Mouse (Mus musculus): Measurements from ENCODE around the gene Cnp.

Cnp gene

DNA sequence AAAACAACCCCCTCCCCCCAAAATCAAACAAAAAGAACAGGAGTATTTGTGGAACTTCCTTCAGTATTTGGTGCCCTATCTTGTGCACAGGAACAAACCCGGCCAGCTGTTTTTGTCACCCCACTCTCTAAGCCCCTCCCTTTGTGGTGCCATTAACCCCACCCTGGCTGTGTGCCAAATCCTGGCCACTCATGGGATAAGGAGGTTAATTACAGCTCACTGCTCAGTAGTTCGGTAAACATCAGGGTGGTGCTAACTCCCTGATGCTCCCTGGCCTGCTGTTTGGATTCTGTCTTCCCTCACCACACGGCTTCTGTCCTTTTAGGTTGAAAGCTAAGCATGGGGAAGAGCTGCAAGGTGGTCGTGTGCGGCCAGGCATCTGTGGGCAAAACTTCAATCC, 49.2 kb downstream of the Cnp start:
- DNase-seq, result peak; percentile 72 to 81

- peak in 1 of 2 experiments; percentile 34 for DNase-seq
Observed at GRCm38 (mm10) chr11:100625754-100626700, 51.3 kb downstream of the Cnp start.

DNA sequence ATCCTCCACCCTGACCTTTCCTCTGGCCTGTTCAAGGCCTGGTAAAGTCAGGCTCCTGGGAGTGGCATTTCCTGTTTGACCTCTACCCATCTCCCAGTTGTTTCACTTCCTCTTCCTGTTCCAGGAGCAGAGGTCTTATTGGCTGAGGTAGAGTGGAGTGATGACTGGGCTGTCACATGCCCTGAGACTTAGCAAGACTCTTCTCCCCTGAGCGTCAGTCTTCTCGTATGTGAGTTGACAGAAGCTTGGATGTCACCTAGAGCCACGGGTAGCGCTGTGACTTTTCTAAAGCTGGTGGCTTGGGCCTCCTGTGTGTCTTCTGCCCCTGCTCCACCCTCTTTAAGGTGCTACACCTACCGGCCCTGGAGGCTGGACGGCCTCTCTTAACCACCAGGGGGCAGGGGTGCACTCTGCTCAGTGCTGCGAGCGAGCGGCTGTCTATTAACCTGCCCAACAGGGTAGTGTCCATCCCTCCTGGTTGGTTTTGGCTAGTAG, 52.0 kb downstream of the Cnp start:
- DNase-seq, result peak; percentile 87 to 88

- DNase-seq, result peak in 1 of 2 experiments; percentile 22
Observed at GRCm38 (mm10) chr11:100628056-100628455, 53.4 kb downstream of the Cnp start.

- DNase-seq, result peak in 1 of 2 experiments; percentile 35
Observed at GRCm38 (mm10) chr11:100628862-100629352, 54.2 kb downstream of the Cnp start.

GRCm38 (mm10) chr11:100634530-100634929, 59.8 kb downstream of the Cnp start:
- DNase-seq, result no peak

- DNase-seq, result peak in 1 of 2 experiments; percentile 28
Observed at GRCm38 (mm10) chr11:100640159-100640906, 65.6 kb downstream of the Cnp start.

Measured in kidney, postnatal 25 days (tissue).